Mouse (Mus musculus) ES-Bruce4 (cell line): ENCODE data around the gene Atp10b.

Experiments
- CTCF ChIP-seq: IDR thresholded peaks from one replicate; pipeline ENCODE4 v1.8.1; 2011; ENCODE audit warnings: low read depth, low read length
- EP300 ChIP-seq: IDR thresholded peaks from 2 replicates; pipeline ENCODE4 v1.6.1; 2011; ENCODE audit warnings: low read depth, low read length; ENCODE audit not compliant: insufficient read depth
- POLR2A ChIP-seq: IDR thresholded peaks from one replicate; pipeline ENCODE4 v1.8.1; 2011; ENCODE audit warnings: low read length; ENCODE audit not compliant: insufficient read depth

DNA sequence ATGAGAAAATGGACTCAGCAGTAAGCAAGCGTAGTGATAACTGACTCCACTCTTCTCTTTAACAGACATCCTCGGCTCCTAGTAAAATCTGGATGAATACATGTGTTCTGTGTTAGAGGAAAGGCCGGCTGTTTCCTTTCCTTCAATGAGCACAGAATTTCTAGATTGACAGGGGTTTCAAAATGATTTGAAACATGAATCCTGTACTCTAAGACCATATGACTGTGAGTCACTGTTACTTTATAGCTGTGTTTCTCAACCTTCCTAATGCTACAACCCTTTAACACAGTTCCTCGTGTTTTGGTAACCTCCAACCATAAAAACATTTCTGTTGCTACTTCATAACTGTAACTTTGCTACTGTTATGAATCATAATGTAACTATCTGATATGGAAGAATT, 33.8 kb downstream of the Atp10b start:
- no peak for TF ChIP-seq POLR2A
- TF ChIP-seq EP300: no peak
- no peak for TF ChIP-seq CTCF
